Mouse (Mus musculus) lung, adult 2 months (tissue): ENCODE measurements at regions not wholly inside any gene's neighbourhood (a gene's known extent, or its start where the extent isn't known, plus 50 kb on each side); places are given as distances from the start of the nearest gene placed in this dataset.

Experiments used
- CTCF ChIP-seq: fragments of 200-500 bp; IDR thresholded peaks from 2 replicates; pipeline ENCODE4 v1.5.1; 2011; ENCODE audit warnings: mild to moderate bottlenecking, low read length, control low read depth; ENCODE audit not compliant: insufficient read depth
- POLR2A ChIP-seq: fragments of 200-500 bp; IDR thresholded peaks from 2 replicates; pipeline ENCODE4 v1.6.1; 2011; ENCODE audit warnings: low read depth, mild to moderate bottlenecking, control low read depth, low read length, borderline replicate concordance; ENCODE audit errors: extremely low read depth

GRCm38 (mm10) chr11:34153749-34154525 lies 54.0 kb downstream of the Foxi1 start:
- no peak for TF ChIP-seq POLR2A
- no peak for TF ChIP-seq CTCF
